Mouse (Mus musculus) heart, embryonic 14.5 days (tissue): ENCODE measurements around the gene Slc46a3. TPM values are rescaled to one million over a fixed set of nuclear protein-coding genes. Genes with fewer than 3 reads are reported as not detected.

Source experiments
- ATAC-seq: fragments of 200-750 bp; cut with Nextera tagmentation; 2 replicates; pipeline ENCODE4 v1.8.0; 2017; ENCODE audit warnings: low read depth, moderate TSS enrichment; ENCODE audit not compliant: insufficient number of reproducible peaks, insufficient read depth, low FRiP score
- H3K27ac ChIP-seq, 2 experiments: fragments of 200-500 bp in 1 of 2; fragments of 300-500 bp in 1 of 2; sonication (generic) in 1 of 2; replicated peaks in 1 of 2; 2 replicates each; pipeline ENCODE4 v1.5.1; 2012 to 2014; ENCODE audit warnings: low read depth in 2 of 2, low read length in 2 of 2, control low read depth in 1 of 2, mild to moderate bottlenecking in 1 of 2, mixed read lengths in 1 of 2; ENCODE audit not compliant: control insufficient read depth in 1 of 2, insufficient read depth in 1 of 2
- H3K27me3 ChIP-seq: fragments of 300-500 bp; sonication (generic); 2 replicates; pipeline ENCODE4 v1.6.1; 2014; ENCODE audit warnings: mild to moderate bottlenecking, low read length, control low read depth; ENCODE audit not compliant: control insufficient read depth, insufficient read depth
- H3K36me3 ChIP-seq: fragments of 300-500 bp; sonication (generic); 2 replicates; pipeline ENCODE4 v1.6.1; 2014; ENCODE audit warnings: mild to moderate bottlenecking, control low read depth, low read length, mixed read lengths; ENCODE audit not compliant: control insufficient read depth, insufficient read depth
- H3K4me1 ChIP-seq, 2 experiments: fragments of 200-500 bp in 1 of 2; fragments of 300-500 bp in 1 of 2; sonication (generic) in 1 of 2; 2 replicates each; pipeline ENCODE4 v1.6.1; 2012 to 2014; ENCODE audit warnings: low read length in 2 of 2, control low read depth in 1 of 2, mixed read lengths in 1 of 2; ENCODE audit not compliant: control insufficient read depth in 2 of 2, insufficient read depth in 2 of 2
- H3K4me2 ChIP-seq: fragments of 300-500 bp; sonication (generic); 2 replicates; pipeline ENCODE4 v1.6.1; 2014; ENCODE audit warnings: mild to moderate bottlenecking, low read length
- H3K4me3 ChIP-seq, 2 experiments: fragments of 200-500 bp in 1 of 2; fragments of 300-500 bp in 1 of 2; sonication (generic) in 1 of 2; 2 replicates each; pipeline ENCODE4 v1.5.1; 2012 to 2014; ENCODE audit warnings: low read length in 2 of 2, mild to moderate bottlenecking in 2 of 2, control low read depth in 1 of 2, low read depth in 1 of 2, moderate library complexity in 1 of 2; ENCODE audit not compliant: control insufficient read depth in 1 of 2, insufficient read depth in 1 of 2
- H3K9ac ChIP-seq: fragments of 300-500 bp; sonication (generic); 2 replicates; pipeline ENCODE4 v1.6.1; 2014; ENCODE audit warnings: mild to moderate bottlenecking, low read length
- H3K9me3 ChIP-seq: fragments of 300-500 bp; sonication (generic); 2 replicates; pipeline ENCODE4 v1.6.1; 2016; ENCODE audit warnings: low read length, control low read depth; ENCODE audit not compliant: control insufficient read depth
- WGBS: fragments of 180-500 bp; shearing (Covaris S2); extraction: QIAGEN DNeasy Blood & Tissue Kit; methylation state at CpG from one replicate; pipeline ENCODE4 v1.1.7; 2014; 5-methylcytosine and 5-hydroxymethylcytosine counted together
- polyA plus RNA-seq: library from polyadenylated mRNA; unstranded; fragments of >200 nt; fragmentation: Nextera tagmentation; extraction: Ambion mirVana; gene quantifications from 2 replicates; pipeline ENCODE4 v1.2.1, GENCODE M21; 2014

Slc46a3 gene
- polyA plus RNA-seq, 1 experiment from 2014 or later = 3.5 TPM

DNA sequence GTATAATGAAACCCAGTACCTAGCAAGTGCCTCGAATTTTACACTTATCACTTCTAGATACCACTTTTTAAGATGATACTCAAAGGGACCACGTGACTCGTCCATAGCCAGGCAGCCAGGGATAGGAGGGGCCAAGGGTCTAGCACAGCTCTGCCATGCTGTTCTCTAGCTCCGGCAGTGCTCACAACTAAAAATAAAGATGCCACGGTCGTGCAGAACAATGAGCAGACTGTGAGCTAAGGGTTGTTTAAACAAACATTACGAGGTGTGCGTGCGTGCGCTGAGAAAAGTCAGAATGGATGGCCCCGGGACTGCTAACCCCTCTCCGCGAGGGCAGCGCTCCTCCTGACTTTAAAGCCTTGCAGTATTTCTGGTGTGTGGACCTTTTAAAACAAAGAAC is 61.8 kb downstream of the Slc46a3 start:
- Histone ChIP-seq H3K36me3 (no peaks in the 10 kb centered on the region), H3K27me3 (no peaks in the 10 kb centered on the region), H3K4me3 (no peak overlapping the region), H3K27ac (0 out of 4 replicates have a peak overlapping the region, but pooled peaks of 1 of the 2 experiments have one; percentile 41), H3K9me3 (no peaks in the 10 kb centered on the region), H3K9ac (no peak overlapping the region; the same call in 1 of the 2 replicates), H3K4me2 (peak overlapping the region; percentile 37), H3K4me1 (peaks cover 10 to 13% of the 10 kb centered on the region in 2 experiments)
- 26% methylated on average over 14 of the region's 14 CpGs for WGBS
- no peak for ATAC-seq

DNA sequence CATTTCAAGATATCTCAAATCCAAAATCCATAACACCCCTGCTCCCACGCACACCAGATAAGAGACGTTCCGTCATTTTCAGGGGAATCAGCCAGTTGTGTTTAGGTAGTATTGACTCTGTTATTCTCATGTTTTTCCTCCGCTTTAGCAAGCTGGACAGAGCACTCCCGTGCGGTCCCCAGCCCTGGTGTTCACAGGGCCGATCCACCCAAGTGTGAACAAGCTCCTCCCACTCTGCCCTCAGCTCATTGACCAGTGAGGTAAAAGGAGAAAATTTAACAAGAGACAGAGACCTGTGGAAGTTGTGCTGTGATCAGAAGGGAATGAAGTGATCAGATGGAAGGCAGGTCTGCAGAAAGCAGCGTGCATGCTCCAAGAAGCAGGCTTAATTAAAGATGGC is 65.8 kb downstream of the Slc46a3 start:
- H3K27ac ChIP-seq = no peak overlapping the region
- peaks cover 19 to 20% of the 10 kb centered on the region in 2 experiments for H3K4me1 ChIP-seq
- H3K4me2 ChIP-seq = no peak overlapping the region
- ATAC-seq = no peak
- H3K27me3 ChIP-seq = no peaks in the 10 kb centered on the region
- no peak overlapping the region for H3K9ac ChIP-seq
- H3K9me3 ChIP-seq = no peaks in the 10 kb centered on the region
- 78% methylated on average over 8 of the region's 8 CpGs for WGBS
- no peak overlapping the region for H3K4me3 ChIP-seq
- no peaks in the 10 kb centered on the region for H3K36me3 ChIP-seq

Other genes starting within 250 kb of the Slc46a3 start
- 28.9 and 29.5 TPM in 2 replicates for gene Flt1, start 168.8 kb downstream of the Slc46a3 start, polyA plus RNA-seq
- gene Pomp, start 34.4 kb downstream of the Slc46a3 start, polyA plus RNA-seq = 316 and 345 TPM in 2 replicates
- 128 and 129 TPM in 2 replicates for gene Mtus2, start 62.5 kb upstream of the Slc46a3 start, polyA plus RNA-seq